Mouse (Mus musculus): ENCODE data around the gene Tnip1. TPM values are rescaled to one million over a fixed set of nuclear protein-coding genes. Genes with fewer than 3 reads are reported as not detected.

Gene Tnip1
- total and polyA plus RNA-seq, 3 experiments, result 8.1 to 19.7 TPM; not detected in 1

DNA sequence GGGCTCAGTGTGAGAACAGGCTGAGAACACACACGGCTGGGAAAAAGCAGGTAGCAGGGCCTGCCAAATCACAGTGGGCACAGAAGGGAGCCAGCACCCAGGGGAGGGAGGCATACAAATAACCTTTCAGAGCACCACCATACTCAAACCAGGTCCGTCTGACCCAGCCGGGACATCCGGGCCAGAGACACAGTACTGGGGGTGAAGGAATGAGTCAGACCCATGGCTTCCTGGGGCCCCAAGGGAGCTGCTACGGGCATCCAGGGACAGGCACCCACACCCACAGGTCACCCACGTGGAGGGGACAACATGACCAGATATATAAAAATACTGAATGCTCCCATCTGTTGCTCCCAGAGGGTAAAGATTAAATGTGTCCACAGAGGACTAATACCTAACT lies 10.1 kb downstream of the Tnip1 start:
- peaks cover 5 to 26% of the 10 kb centered on the region in 2 experiments for H3K4me1 ChIP-seq (ENCODE audit: control insufficient read depth in 1 of 2, insufficient read depth in 2 of 2, low read length in 2 of 2)
- H3K27me3 ChIP-seq (ENCODE audit: control insufficient read depth in 1 of 2, insufficient read depth in 2 of 2, low read length in 2 of 2), result no peaks in the 10 kb centered on the region
- TF ChIP-seq RAD21 (IDR thresholded peaks at IDR 0.05; ENCODE audit: low read depth, low read length) (no peak), MAFK (IDR thresholded peaks at IDR 0.05; ENCODE audit: borderline replicate concordance, low read depth, low read length) (no peak), ZKSCAN1 (IDR thresholded peaks at IDR 0.05; ENCODE audit: low read depth, low read length) (no peak), ZMIZ1 (IDR thresholded peaks at IDR 0.05; ENCODE audit: low read depth, low read length) (no peak), POLR2AphosphoS2 (IDR thresholded peaks at IDR 0.05; ENCODE audit: low read length) (no peak), USF1 (IDR thresholded peaks at IDR 0.05; ENCODE audit: low read depth, low read length) (no peak), MYC (IDR thresholded peaks at IDR 0.05; ENCODE audit: low read depth, low read length) (no peak)
- peaks cover 14% of the 10 kb centered on the region for H3K79me2 ChIP-seq (ENCODE audit: control insufficient read depth, insufficient read depth, low read length, poor library complexity)
- H3K9ac ChIP-seq (ENCODE audit: control insufficient read depth, low read depth, low read length, poor library complexity, severe bottlenecking), result no peak overlapping the region
- peaks cover 0 to 11% of the 10 kb centered on the region in 2 experiments; a peak in 2 of 4 replicates for H3K36me3 ChIP-seq (ENCODE audit: control insufficient read depth in 1 of 2, insufficient read depth in 2 of 2, low read length in 2 of 2)
- no peak overlapping the region for H3K4me3 ChIP-seq (ENCODE audit: control insufficient read depth in 1 of 2, insufficient read depth in 1 of 2, low read depth in 2 of 2, low read length in 2 of 2)
- no peaks in the 10 kb centered on the region for H3K9me3 ChIP-seq (replicated peaks; ENCODE audit: insufficient read depth, low read length)
- DNase-seq (ENCODE audit: low read depth, low spot score), result no peak
- no peak overlapping the region for H3K27ac ChIP-seq (ENCODE audit: control insufficient read depth, low read depth, low read length)

DNA sequence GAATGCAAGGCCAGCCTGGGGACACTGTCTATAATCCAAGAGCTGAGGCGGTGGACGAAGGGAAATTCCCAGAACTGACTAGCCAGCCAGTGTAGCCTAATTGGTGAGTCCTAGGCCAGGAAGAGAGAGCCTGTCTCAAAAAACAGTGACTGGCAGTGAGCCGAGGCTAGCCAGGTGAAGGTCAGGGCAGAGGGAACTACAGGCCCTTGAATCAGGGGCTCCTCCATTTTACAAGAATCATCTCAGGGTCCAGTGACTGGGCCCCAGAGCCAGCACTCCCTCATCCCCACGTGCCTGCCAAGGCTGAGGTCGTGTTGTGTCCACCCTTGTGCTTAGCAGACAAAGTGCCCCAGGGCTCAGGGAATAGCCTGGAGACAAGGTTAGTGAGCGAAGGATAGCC lies 12.0 kb downstream of the Tnip1 start:
- no peaks in the 10 kb centered on the region for H3K27me3 ChIP-seq (ENCODE audit: control insufficient read depth in 1 of 2, insufficient read depth in 2 of 2, low read length in 2 of 2)
- H3K9ac ChIP-seq (ENCODE audit: control insufficient read depth, low read depth, low read length, poor library complexity, severe bottlenecking), result no peak overlapping the region
- H3K27ac ChIP-seq (ENCODE audit: control insufficient read depth, low read depth, low read length), result no peak overlapping the region
- H3K36me3 ChIP-seq (ENCODE audit: control insufficient read depth in 1 of 2, insufficient read depth in 2 of 2, low read length in 2 of 2), result peaks cover 0 to 5% of the 10 kb centered on the region in 2 experiments; a peak in 2 of 4 replicates
- H3K9me3 ChIP-seq (replicated peaks; ENCODE audit: insufficient read depth, low read length), result no peaks in the 10 kb centered on the region
- no peak for TF ChIP-seq RAD21 (IDR thresholded peaks at IDR 0.05; ENCODE audit: low read depth, low read length)
- no peak for TF ChIP-seq POLR2A (IDR thresholded peaks at IDR 0.05; ENCODE audit: control insufficient read depth in 1 of 2, insufficient read depth in 1 of 2, low read depth in 1 of 2, low read length in 2 of 2, poor library complexity in 1 of 2)
- TF ChIP-seq CHD1 (IDR thresholded peaks at IDR 0.05; ENCODE audit: low read depth, low read length), result no peak
- no peak for TF ChIP-seq E2F4 (IDR thresholded peaks at IDR 0.05; ENCODE audit: borderline replicate concordance, low read depth, low read length)
- no peak for TF ChIP-seq JUND (IDR thresholded peaks at IDR 0.05; ENCODE audit: low read depth, low read length)
- TF ChIP-seq USF2 (IDR thresholded peaks at IDR 0.05; ENCODE audit: borderline replicate concordance in 1 of 2, insufficient read depth in 1 of 2, low read depth in 1 of 2, low read length in 2 of 2), result no peak
- TF ChIP-seq UBTF (IDR thresholded peaks at IDR 0.05; ENCODE audit: borderline replicate concordance, insufficient read depth, low read depth, low read length), result no peak
- TF ChIP-seq MXI1 (IDR thresholded peaks at IDR 0.05; ENCODE audit: low read depth, low read length), result no peak
- no peak for TF ChIP-seq ETS1 (IDR thresholded peaks at IDR 0.05; ENCODE audit: low read depth, low read length)
- TF ChIP-seq NELFE (IDR thresholded peaks at IDR 0.05; ENCODE audit: low read depth, low read length), result no peak
- no peak for TF ChIP-seq ZKSCAN1 (IDR thresholded peaks at IDR 0.05; ENCODE audit: low read depth, low read length)
- no peak for TF ChIP-seq BHLHE40 (IDR thresholded peaks at IDR 0.05; ENCODE audit: borderline replicate concordance, low read depth, low read length)
- no peak for TF ChIP-seq HCFC1 (IDR thresholded peaks at IDR 0.05; ENCODE audit: low read depth, low read length)
- peaks cover 2 to 17% of the 10 kb centered on the region in 2 experiments for H3K4me1 ChIP-seq (ENCODE audit: control insufficient read depth in 1 of 2, insufficient read depth in 2 of 2, low read length in 2 of 2)
- no peak for DNase-seq (ENCODE audit: low read depth, low spot score)
- peaks cover 13% of the 10 kb centered on the region for H3K79me2 ChIP-seq (ENCODE audit: control insufficient read depth, insufficient read depth, low read length, poor library complexity)
- H3K4me3 ChIP-seq (ENCODE audit: control insufficient read depth in 1 of 2, insufficient read depth in 1 of 2, low read depth in 2 of 2, low read length in 2 of 2), result no peak overlapping the region
